Mouse (Mus musculus) testis, adult 2 months (tissue): ENCODE data around the gene Eml5.

Source experiments
- CTCF ChIP-seq: fragments of 200-500 bp; IDR thresholded peaks from 2 replicates; pipeline ENCODE4 v1.5.1; 2012; ENCODE audit warnings: low read depth, mild to moderate bottlenecking, inconsistent platforms, low read length, moderate library complexity; ENCODE audit not compliant: control insufficient read depth, insufficient read depth, insufficient replicate concordance
- POLR2A ChIP-seq: fragments of 200-500 bp; IDR thresholded peaks from 2 replicates; pipeline ENCODE4 v1.6.1; 2012; ENCODE audit warnings: low read depth, mild to moderate bottlenecking, inconsistent platforms, low read length, moderate library complexity; ENCODE audit not compliant: control insufficient read depth

DNA sequence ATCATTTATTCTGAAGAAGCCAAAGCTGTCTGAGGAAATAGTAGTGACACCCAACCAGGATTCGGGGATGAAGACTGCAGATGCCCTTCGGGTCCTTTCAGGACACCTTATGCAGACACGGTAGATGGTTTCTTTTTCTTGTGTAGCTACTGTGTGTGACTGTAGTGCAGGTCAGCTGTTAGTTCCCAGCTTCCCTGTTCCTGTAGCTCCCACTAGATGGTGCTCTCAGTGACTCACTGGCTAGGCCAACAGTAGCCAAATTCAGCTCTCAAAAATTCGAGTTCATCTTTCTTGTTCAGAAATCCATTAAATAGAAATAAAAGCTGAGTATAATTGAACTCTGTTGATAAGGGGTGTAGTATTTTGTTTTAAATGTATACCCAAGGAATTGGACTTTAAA is 122.1 kb downstream of the Eml5 start:
- TF ChIP-seq CTCF (no peak; the same call in 1 of the 2 replicates), POLR2A (no peak)
